Mouse (Mus musculus): Measurements from ENCODE around the gene Pigl.
"Not testable (repeated sequence)": the region's sequence is repeated elsewhere in the genome, so short reads cannot be mapped to it uniquely, and the experiment has no call there.

The Pigl gene

GRCm38 (mm10) chr11:62458276-62458724 is at the start of gene Pigl, which contains the start of gene Ncor1:
Gene Pigl, plus strand, starts transcription at chr11:62458460.
Gene Ncor1, minus strand, starts transcription at chr11:62458541.
- peak; percentile 69 for DNase-seq (ENCODE audit: low read depth)

- DNase-seq (ENCODE audit: low read depth) = no peak
These were observed 49.4 kb upstream of the Pigl start for GRCm38 (mm10) chr11:62408848-62409247.

- no peak for DNase-seq (ENCODE audit: low read depth)
These were observed 48.6 kb upstream of the Pigl start for GRCm38 (mm10) chr11:62409611-62410010.

GRCm38 (mm10) chr11:62415026-62415425 is 43.2 kb upstream of the Pigl start:
- DNase-seq (ENCODE audit: low read depth) = no peak

- no peak for DNase-seq (ENCODE audit: low read depth)
These were observed 33.7 kb upstream of the Pigl start for GRCm38 (mm10) chr11:62424525-62424924.

- DNase-seq (ENCODE audit: low read depth) = no peak
These were observed 32.0 kb upstream of the Pigl start for GRCm38 (mm10) chr11:62426266-62426665.

GRCm38 (mm10) chr11:62427105-62427504 is 31.2 kb upstream of the Pigl start:
- DNase-seq (ENCODE audit: low read depth) = peak; percentile 22

GRCm38 (mm10) chr11:62432211-62432610 is 26.0 kb upstream of the Pigl start:
- DNase-seq (ENCODE audit: low read depth) = no peak

GRCm38 (mm10) chr11:62440670-62441315 is 17.5 kb upstream of the Pigl start:
- no peak for DNase-seq (ENCODE audit: low read depth)

- DNase-seq (ENCODE audit: low read depth) = no peak
These were observed 12.5 kb upstream of the Pigl start for GRCm38 (mm10) chr11:62445799-62446198.

- DNase-seq (ENCODE audit: low read depth) = no peak
These were observed 9.3 kb upstream of the Pigl start for GRCm38 (mm10) chr11:62448971-62449370.

- DNase-seq (ENCODE audit: low read depth) = no peak
These were observed 3.1 kb upstream of the Pigl start for GRCm38 (mm10) chr11:62455193-62455592.

- DNase-seq (ENCODE audit: low read depth) = no peak
These were observed 2.2 kb upstream of the Pigl start for GRCm38 (mm10) chr11:62456021-62456482.

GRCm38 (mm10) chr11:62456483-62457172 is 1.6 kb upstream of the Pigl start:
- peak; percentile 39 for DNase-seq (ENCODE audit: low read depth)

GRCm38 (mm10) chr11:62457241-62457890 is 894 bp upstream of the Pigl start:
- DNase-seq (ENCODE audit: low read depth) = peak; percentile 77

- DNase-seq (ENCODE audit: low read depth) = no peak
These were observed 379 bp upstream of the Pigl start for GRCm38 (mm10) chr11:62457891-62458270.

GRCm38 (mm10) chr11:62458780-62459179 is 520 bp downstream of the Pigl start:
- peak; percentile 33 for DNase-seq (ENCODE audit: low read depth)

- DNase-seq (ENCODE audit: low read depth) = not testable (repeated sequence)
These were observed 4.3 kb downstream of the Pigl start for GRCm38 (mm10) chr11:62462529-62462928.

- DNase-seq (ENCODE audit: low read depth) = no peak
These were observed 5.1 kb downstream of the Pigl start for GRCm38 (mm10) chr11:62463225-62463915.

GRCm38 (mm10) chr11:62464696-62465095 is 6.4 kb downstream of the Pigl start:
- peak; percentile 66 for DNase-seq (ENCODE audit: low read depth)

- DNase-seq (ENCODE audit: low read depth) = no peak
These were observed 7.6 kb downstream of the Pigl start for GRCm38 (mm10) chr11:62465849-62466248.

- peak; percentile 50 for DNase-seq (ENCODE audit: low read depth)
These were observed 8.3 kb downstream of the Pigl start for GRCm38 (mm10) chr11:62466546-62466945.

Data from c-Kit-positive CD71-positive TER-119-negative erythroid progenitor cells, embryonic 14.5 days (primary cell).